Mouse (Mus musculus) layer of hippocampus, postnatal 14 days (tissue): Measurements from ENCODE around the gene Mknk2. TPM values are rescaled to one million over a fixed set of nuclear protein-coding genes. Genes with fewer than 3 reads are reported as not detected.
A peak's percentile ranks its signal among the peaks of the same experiment; 100 is the strongest.

Source experiments
- DNase-seq, 2 experiments: peaks; one replicate each; pipeline ENCODE4 v3.0.0; 2021 to 2022; ENCODE audit warnings: low spot score in 2 of 2, mixed read lengths in 1 of 2
- total RNA-seq, 2 experiments: library from RNA; stranded (reverse); gene quantifications; 2 replicates each; pipeline ENCODE4 v1.2.3; 2021

Mknk2 gene
- total RNA-seq, 2 experiments from 2014 or later: 50.5 to 51.5 TPM

GRCm38 (mm10) chr10:80693401-80694045 lies 15.6 kb upstream of the Mknk2 start:
- no peak for DNase-seq

GRCm38 (mm10) chr10:80692249-80693165 lies 14.6 kb upstream of the Mknk2 start:
- no peak for DNase-seq

GRCm38 (mm10) chr10:80687850-80688249 lies 9.9 kb upstream of the Mknk2 start:
- peak in 1 of 2 experiments; percentile 75 for DNase-seq

- no peak for DNase-seq
Measured at GRCm38 (mm10) chr10:80686617-80687016, 8.7 kb upstream of the Mknk2 start.

GRCm38 (mm10) chr10:80684984-80685383 lies 7.1 kb upstream of the Mknk2 start:
- DNase-seq: no peak

- no peak for DNase-seq
Measured at GRCm38 (mm10) chr10:80684214-80684613, 6.3 kb upstream of the Mknk2 start.

GRCm38 (mm10) chr10:80683647-80684046 lies 5.7 kb upstream of the Mknk2 start:
- no peak for DNase-seq

- DNase-seq: no peak
Measured at GRCm38 (mm10) chr10:80682003-80682402, 4.1 kb upstream of the Mknk2 start.

GRCm38 (mm10) chr10:80680260-80680696 lies 2.4 kb upstream of the Mknk2 start:
- no peak for DNase-seq

- no peak for DNase-seq
Measured at GRCm38 (mm10) chr10:80679556-80680259, 1.8 kb upstream of the Mknk2 start.

- no peak for DNase-seq
Measured at GRCm38 (mm10) chr10:80678601-80679377, 877 bp upstream of the Mknk2 start.

GRCm38 (mm10) chr10:80677128-80677875 lies 610 bp downstream of the Mknk2 start:
- DNase-seq: no peak

GRCm38 (mm10) chr10:80676198-80676928 lies 1.5 kb downstream of the Mknk2 start:
- peak; percentile 98 to 99 for DNase-seq

- peak in 1 of 2 experiments; percentile 25 for DNase-seq
Measured at GRCm38 (mm10) chr10:80675405-80676197, 2.3 kb downstream of the Mknk2 start.

- DNase-seq: no peak
Measured at GRCm38 (mm10) chr10:80674851-80675404, 3.0 kb downstream of the Mknk2 start.

GRCm38 (mm10) chr10:80674161-80674711 lies 3.7 kb downstream of the Mknk2 start:
- no peak for DNase-seq

- DNase-seq: no peak
Measured at GRCm38 (mm10) chr10:80673690-80674089, 4.2 kb downstream of the Mknk2 start.
